Mouse (Mus musculus) forebrain, embryonic 10.5 days (tissue): ENCODE data around the gene Cacna1d. TPM values are rescaled to one million over a fixed set of nuclear protein-coding genes. Genes with fewer than 3 reads are reported as not detected.

Experiments used
- DNase-seq: peaks from one replicate; pipeline ENCODE4 v3.0.0-alpha.2; 2017; ENCODE audit warnings: low spot score; ENCODE audit errors: extremely low spot score
- H3K27ac ChIP-seq: fragments of 300-500 bp; sonication (generic); 2 replicates; pipeline ENCODE4 v1.5.1; 2016; ENCODE audit warnings: mild to moderate bottlenecking
- H3K27me3 ChIP-seq: fragments of 300-500 bp; sonication (generic); 2 replicates; pipeline ENCODE4 v1.6.1; 2016; ENCODE audit warnings: mild to moderate bottlenecking; ENCODE audit not compliant: poor library complexity, severe bottlenecking
- H3K36me3 ChIP-seq: fragments of 300-500 bp; sonication (generic); replicated peaks from 2 replicates; pipeline ENCODE4 v1.6.1; 2016; ENCODE audit warnings: mild to moderate bottlenecking, moderate library complexity
- H3K4me1 ChIP-seq: fragments of 300-500 bp; sonication (generic); 2 replicates; pipeline ENCODE4 v1.6.1; 2016
- H3K4me3 ChIP-seq: fragments of 300-500 bp; sonication (generic); 2 replicates; pipeline ENCODE4 v1.5.1; 2016; ENCODE audit warnings: mild to moderate bottlenecking, moderate library complexity
- H3K9me3 ChIP-seq: fragments of 300-500 bp; sonication (generic); 2 replicates; pipeline ENCODE4 v1.6.1; 2016; ENCODE audit warnings: mild to moderate bottlenecking, moderate library complexity
- WGBS: fragments of 180-500 bp; shearing (Covaris S2); methylation state at CpG from one replicate; pipeline ENCODE4 v1.1.7; 2016; 5-methylcytosine and 5-hydroxymethylcytosine counted together
- polyA plus RNA-seq: library from polyadenylated mRNA; unstranded; fragments of >200 nt; fragmentation: Nextera tagmentation; extraction: Ambion mirVana; gene quantifications from 2 replicates; pipeline ENCODE4 v1.2.1, GENCODE M21; 2016

Gene Cacna1d
- 1.3 TPM in 2 replicates for polyA plus RNA-seq

DNA sequence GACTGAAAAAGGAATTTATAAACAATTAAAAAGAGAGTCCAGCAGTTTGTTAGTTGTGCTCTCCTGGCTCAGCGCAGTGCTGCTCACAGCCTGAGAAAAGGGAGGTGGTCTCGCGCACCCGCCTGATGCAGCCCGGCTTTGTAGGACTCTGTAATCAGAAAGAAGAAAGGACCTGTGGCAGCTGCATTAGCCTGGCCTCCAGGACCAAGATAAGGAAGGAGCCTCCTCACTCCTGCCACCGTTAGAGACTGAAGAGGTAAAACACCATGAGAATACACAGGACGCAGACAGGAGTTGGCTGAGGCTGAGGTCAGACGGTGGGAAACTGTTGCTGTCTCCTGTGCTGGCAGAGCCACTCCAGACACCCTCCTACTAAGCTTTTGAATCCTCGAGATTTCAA, at the start of gene Cacna1d:
Gene Cacna1d, minus strand, starts transcription at position 114 of the 400 bp plus-strand sequence.
- no peaks in the 10 kb centered on the region for H3K9me3 ChIP-seq
- no peaks in the 10 kb centered on the region for H3K27me3 ChIP-seq
- 92% methylated on average over 9 of the region's 9 CpGs for WGBS
- no peak within 1 kb of the TSS for H3K27ac ChIP-seq
- peaks cover 93% of the 10 kb centered on the region for H3K36me3 ChIP-seq
- H3K4me1 ChIP-seq: no peaks in the 10 kb centered on the region
- no peak within 1 kb of the TSS for H3K4me3 ChIP-seq
- no peak for DNase-seq

DNA sequence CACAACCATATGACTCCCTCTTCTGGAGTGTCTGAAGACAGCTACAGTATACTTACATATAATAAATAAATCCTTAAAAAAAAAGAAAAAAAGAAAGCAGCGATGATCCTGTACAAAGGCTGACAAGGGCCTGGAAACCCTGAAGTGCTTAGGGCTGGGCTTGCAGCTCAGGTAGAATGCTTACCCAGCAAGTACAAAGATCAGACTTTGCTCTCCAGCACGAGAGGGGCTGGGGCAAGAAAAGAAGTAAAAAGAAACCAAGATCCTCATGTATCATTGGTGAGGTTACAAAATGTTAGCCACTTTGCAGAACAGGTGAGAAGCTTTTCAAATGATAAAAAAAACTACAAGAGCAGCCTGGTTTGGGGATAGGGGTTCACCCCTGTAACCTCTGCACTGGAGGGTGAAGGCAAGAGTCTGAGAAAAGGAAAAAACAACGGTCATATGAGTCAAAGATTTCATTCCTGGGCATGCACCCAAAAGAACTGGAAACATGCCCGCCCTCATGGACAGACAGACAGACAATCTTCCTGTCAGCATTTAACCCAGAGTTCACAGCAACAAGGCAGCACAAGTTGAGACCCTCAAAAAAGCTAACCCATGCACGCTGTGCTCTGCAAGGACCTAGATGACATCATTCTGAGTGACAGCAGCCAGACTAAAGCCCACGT, 42.7 kb upstream of the Cacna1d start:
- Histone ChIP-seq H3K9me3 (no peaks in the 10 kb centered on the region), H3K27me3 (no peaks in the 10 kb centered on the region), H3K4me1 (peaks cover 8% of the 10 kb centered on the region; the same call in 1 of the 2 replicates), H3K36me3 (peaks cover 5% of the 10 kb centered on the region), H3K27ac (no peak overlapping the region), H3K4me3 (no peak overlapping the region)
- DNase-seq: no peak
- 85% methylated on average over 6 of the region's 6 CpGs for WGBS

DNA sequence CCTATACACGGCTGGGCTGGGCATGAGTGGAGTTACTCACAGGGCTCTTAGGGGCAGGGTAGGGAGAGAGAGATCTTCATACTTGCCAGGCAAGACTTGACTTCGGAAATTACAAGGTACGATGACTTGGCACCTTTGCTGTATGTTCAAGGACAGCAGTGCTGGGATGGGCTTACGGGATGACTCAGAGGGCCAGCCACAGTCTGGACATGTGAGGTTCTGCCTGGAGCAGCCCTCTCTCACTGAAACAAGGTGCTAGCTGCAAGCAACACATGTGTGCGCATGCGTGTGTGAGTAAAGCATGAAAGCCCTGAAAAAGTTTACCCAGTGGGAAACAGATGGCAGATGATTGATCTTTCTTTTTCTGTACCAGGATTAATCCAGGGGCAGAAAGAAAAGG, 40.6 kb upstream of the Cacna1d start:
- no peak overlapping the region for H3K4me3 ChIP-seq
- H3K27ac ChIP-seq: no peak overlapping the region
- no peaks in the 10 kb centered on the region; the same call in 1 of the 2 replicates for H3K9me3 ChIP-seq
- 95% methylated on average over 6 of the region's 6 CpGs for WGBS
- H3K36me3 ChIP-seq: peaks cover 23% of the 10 kb centered on the region
- peaks cover 8% of the 10 kb centered on the region; the same call in 1 of the 2 replicates for H3K4me1 ChIP-seq
- no peak for DNase-seq
- no peaks in the 10 kb centered on the region for H3K27me3 ChIP-seq

DNA sequence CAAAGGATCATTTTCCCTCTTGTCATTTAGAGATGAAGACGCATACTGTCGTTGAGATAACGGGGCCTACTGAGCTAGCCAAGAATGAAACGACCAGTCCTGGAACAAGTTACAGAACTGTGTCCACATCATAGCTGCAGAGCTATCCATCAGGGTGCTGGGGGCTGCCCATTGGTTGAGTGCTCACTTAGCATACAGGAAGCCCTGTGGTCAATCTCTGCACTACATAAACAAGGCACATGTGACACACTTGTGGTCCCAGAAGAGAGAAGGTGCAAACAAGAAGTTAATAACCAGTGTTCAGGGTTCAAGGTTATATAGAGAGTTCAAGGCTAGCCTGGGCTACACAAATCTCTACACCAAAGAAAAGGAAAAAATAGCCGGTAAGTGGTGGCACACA, 40.2 kb upstream of the Cacna1d start:
- Histone ChIP-seq H3K4me1 (peaks cover 8% of the 10 kb centered on the region; the same call in 1 of the 2 replicates), H3K36me3 (peaks cover 28% of the 10 kb centered on the region), H3K4me3 (no peak overlapping the region), H3K27ac (no peak overlapping the region), H3K27me3 (no peaks in the 10 kb centered on the region), H3K9me3 (no peaks in the 10 kb centered on the region; the same call in 1 of the 2 replicates)
- 92% methylated on average over 5 of the region's 5 CpGs for WGBS
- DNase-seq: no peak

DNA sequence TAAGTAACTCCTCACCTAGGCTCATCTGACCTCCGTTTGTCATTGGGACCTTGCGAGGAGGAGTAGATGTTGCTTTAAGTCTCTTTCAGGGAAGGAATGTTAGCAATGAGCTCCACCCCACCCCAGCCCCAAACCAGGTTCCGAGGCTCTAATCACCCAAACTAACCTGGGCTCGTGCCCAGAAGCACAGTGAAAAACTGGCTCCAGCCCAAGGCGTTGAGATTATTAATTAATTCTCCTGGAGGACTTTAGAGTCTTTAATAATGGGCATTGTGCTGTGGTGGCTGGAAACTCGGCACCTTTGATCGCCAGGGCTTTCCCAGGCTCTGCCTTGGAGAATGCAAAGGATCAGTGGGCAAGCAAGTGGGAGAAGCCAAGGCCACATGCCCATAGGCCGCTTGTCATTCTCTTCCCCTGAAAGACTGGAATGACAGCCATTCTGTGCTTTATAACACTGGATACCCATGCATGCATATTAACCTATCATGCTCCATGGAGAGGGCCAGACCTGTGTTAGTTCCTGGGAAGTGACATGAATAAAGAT, 39.5 kb upstream of the Cacna1d start:
- Histone ChIP-seq H3K9me3 (no peaks in the 10 kb centered on the region; the same call in 1 of the 2 replicates), H3K36me3 (peaks cover 34% of the 10 kb centered on the region), H3K27ac (no peak overlapping the region), H3K27me3 (no peaks in the 10 kb centered on the region), H3K4me1 (peaks cover 8% of the 10 kb centered on the region; the same call in 1 of the 2 replicates), H3K4me3 (no peak overlapping the region)
- WGBS: 80% methylated on average over 8 of the region's 8 CpGs
- no peak for DNase-seq

DNA sequence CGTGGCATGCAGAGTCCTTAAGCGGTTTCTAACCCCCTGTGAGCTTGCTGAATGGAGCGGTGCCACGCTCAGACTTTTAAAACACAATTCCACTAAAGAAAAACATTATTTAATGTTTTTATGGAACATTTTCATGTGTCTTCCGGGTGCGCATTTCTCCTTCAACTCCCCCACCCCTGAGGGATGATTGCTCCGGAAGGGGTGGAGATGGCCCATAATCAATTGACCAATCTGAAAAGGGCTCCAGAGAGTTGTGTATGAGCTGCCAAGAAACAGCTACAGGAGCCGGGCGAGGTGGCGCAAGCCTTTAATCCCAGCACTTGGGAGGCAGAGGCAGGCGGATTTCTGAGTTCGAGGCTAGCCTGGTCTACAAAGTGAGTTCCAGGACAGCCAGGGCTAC, 38.2 kb upstream of the Cacna1d start:
- no peaks in the 10 kb centered on the region for H3K27me3 ChIP-seq
- H3K36me3 ChIP-seq: peaks cover 47% of the 10 kb centered on the region
- H3K9me3 ChIP-seq: no peaks in the 10 kb centered on the region; the same call in 1 of the 2 replicates
- no peak overlapping the region for H3K27ac ChIP-seq
- no peak overlapping the region for H3K4me3 ChIP-seq
- H3K4me1 ChIP-seq: peaks cover 8% of the 10 kb centered on the region; the same call in 1 of the 2 replicates
- WGBS: 97% methylated on average over 12 of the region's 12 CpGs
- no peak for DNase-seq

DNA sequence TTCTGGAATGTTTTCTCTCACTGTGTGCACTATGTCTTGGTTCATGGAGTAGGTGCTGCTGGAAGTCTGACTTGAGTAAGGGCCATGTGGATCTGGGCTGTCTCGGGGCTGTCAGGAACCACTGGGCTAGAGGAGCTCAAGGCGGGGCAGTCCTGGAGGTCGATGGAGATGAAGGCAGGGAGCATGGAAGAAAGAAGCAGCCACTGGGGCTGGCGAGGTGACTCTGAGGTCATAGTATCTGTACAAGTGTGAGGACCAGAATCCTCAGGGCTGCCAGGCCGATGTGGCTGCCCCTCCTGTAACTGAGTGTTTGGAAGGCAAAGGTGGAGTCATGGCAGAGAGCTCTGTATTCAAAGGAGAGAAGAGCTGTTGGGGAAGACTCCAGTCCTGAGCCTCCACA, 37.7 kb upstream of the Cacna1d start:
- 90% methylated on average over 5 of the region's 5 CpGs for WGBS
- H3K36me3 ChIP-seq: peaks cover 52% of the 10 kb centered on the region
- no peak for DNase-seq
- H3K27ac ChIP-seq: no peak overlapping the region
- H3K27me3 ChIP-seq: no peaks in the 10 kb centered on the region
- H3K4me3 ChIP-seq: no peak overlapping the region
- peaks cover 8% of the 10 kb centered on the region; the same call in 1 of the 2 replicates for H3K4me1 ChIP-seq
- no peaks in the 10 kb centered on the region; the same call in 1 of the 2 replicates for H3K9me3 ChIP-seq

DNA sequence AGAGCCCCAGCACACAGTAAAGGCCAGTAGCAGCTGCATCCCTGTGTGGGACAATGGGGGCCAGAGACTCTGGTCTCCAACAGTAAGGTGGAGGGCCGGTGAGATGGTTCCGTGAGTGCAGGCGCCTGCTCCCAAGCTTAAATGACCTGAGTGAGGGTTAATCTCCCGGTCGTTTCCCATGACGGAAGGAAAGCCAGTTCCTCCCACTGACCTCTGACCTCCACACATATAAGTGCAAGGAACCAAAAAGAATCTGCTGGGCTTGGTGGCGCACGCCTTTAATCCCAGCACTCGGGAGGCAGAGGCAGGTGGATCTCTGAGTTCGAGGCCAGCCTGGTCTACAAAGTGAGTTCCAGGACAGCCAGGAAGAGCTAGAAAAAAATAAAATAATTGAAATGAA, 37.1 kb upstream of the Cacna1d start:
- Histone ChIP-seq H3K4me3 (no peak overlapping the region), H3K9me3 (no peaks in the 10 kb centered on the region; the same call in 1 of the 2 replicates), H3K4me1 (peaks cover 8% of the 10 kb centered on the region; the same call in 1 of the 2 replicates), H3K36me3 (peaks cover 58% of the 10 kb centered on the region), H3K27me3 (no peaks in the 10 kb centered on the region), H3K27ac (no peak overlapping the region)
- no peak for DNase-seq
- WGBS: 92% methylated on average over 10 of the region's 10 CpGs

DNA sequence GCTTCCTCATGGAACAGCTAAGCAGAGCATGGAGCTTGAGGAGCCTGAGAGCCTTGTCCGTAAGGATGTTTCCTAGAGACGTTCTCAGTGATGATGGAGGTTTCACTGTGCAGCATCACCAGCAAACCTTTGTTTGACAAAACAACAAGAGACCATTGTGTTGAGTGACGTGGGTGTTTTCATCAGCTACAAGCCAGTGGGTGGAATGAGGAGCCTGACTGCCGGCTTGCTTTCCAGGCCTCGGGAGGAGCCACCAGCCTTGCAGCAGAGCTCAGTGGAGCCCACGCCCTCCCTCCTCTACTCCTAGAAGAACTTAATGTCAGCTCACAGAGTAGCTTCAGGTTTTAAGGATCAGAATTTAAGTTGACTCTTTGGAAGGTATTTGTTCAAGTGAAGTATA, 32.1 kb upstream of the Cacna1d start:
- H3K9me3 ChIP-seq: no peaks in the 10 kb centered on the region; the same call in 1 of the 2 replicates
- 88% methylated on average over 6 of the region's 6 CpGs for WGBS
- peaks cover 99% of the 10 kb centered on the region for H3K36me3 ChIP-seq

DNA sequence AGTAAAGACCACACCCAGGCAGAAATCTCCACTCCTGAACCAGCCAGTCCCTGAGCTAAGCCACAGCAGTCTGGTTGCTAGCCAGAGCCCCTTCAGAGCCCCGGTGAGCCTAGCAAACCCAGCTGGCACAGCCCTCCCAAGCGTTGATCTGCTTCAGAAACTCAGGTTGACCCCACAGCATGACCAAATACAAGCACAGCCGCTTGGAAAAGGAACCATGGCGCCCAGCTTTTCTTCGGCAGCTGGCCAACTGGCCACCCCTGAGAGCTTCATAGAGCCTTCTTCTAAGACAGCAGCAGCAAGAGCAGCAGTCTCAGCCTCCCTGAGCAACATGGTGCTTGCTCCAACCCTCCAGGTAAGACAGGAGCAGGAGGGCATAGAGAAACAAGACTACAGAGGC, 28.1 kb upstream of the Cacna1d start:
- WGBS: 95% methylated on average over 5 of the region's 5 CpGs
- DNase-seq: no peak
- no peak overlapping the region for H3K27ac ChIP-seq
- H3K4me1 ChIP-seq: no peaks in the 10 kb centered on the region
- H3K4me3 ChIP-seq: no peak overlapping the region
- H3K27me3 ChIP-seq: no peaks in the 10 kb centered on the region
- H3K36me3 ChIP-seq: peaks cover 94% of the 10 kb centered on the region
- no peaks in the 10 kb centered on the region for H3K9me3 ChIP-seq

More for the DNA sequence above, 32.1 kb upstream of the Cacna1d start:
- Histone ChIP-seq H3K4me3 (no peak overlapping the region), H3K4me1 (no peaks in the 10 kb centered on the region), H3K27ac (no peak overlapping the region), H3K27me3 (no peaks in the 10 kb centered on the region)
- no peak for DNase-seq

DNA sequence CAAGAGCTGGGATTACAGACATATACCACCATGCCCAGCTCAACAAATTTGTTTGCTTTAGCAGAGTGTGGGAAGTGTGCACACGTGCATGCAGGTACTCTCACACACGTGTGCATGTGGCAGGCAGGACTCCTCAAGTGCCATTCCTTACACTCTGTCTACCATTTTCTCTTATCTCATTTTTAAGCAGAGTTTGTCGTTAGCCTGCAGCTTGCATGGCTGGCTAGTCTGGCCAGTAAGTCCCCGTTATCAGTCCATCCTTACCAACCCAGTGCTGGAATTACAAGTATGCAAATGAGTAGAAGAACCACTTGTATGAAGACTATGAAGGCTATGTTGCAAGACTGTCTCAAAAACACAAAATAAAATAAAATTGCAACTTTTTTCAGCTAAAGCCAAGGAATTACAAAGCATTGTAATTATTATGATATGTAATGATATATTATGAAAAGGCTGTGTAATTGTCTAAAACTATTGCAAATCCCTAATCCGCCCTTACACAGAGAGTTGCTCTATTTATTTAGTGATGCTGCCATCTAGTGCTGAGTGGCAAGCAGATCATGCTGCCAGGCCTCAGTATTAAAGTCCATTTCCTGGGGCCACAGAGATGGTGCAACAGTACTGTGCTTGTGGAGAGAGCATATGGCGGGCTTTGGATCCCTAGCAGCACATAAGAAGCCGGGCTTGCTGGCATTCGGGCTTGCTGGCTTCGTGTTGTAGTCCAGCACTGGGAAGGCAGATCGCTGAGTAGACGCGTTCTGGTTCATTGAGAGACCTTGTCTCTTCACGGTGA, 24.9 kb upstream of the Cacna1d start:
- no peaks in the 10 kb centered on the region for H3K9me3 ChIP-seq
- WGBS: 91% methylated on average over 13 of the region's 13 CpGs
- no peak for DNase-seq
- no peaks in the 10 kb centered on the region for H3K4me1 ChIP-seq
- peaks cover 94% of the 10 kb centered on the region for H3K36me3 ChIP-seq
- H3K27me3 ChIP-seq: no peaks in the 10 kb centered on the region
- H3K4me3 ChIP-seq: no peak overlapping the region
- no peak overlapping the region for H3K27ac ChIP-seq

DNA sequence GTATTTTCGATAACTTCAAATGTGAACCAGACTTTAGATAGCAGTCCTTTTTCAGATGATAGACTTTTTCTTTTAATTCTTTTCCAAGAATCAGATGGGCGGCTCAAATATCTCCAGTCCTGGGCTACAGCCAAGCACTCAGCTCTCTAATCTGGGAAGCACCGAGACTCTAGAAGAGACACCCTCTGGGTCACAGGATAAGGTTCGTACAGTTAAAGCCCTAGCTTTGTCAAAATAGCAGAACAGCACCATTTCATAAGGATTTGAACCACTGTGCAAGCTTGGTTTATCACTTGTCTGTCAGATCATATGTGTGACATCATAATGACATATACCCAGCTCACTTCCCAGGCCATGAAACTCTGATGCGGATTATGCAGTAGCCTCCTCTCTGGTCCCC, 21.6 kb upstream of the Cacna1d start:
- Histone ChIP-seq H3K36me3 (peaks cover 91% of the 10 kb centered on the region), H3K4me3 (no peak overlapping the region), H3K9me3 (no peaks in the 10 kb centered on the region), H3K27ac (no peak overlapping the region), H3K4me1 (no peaks in the 10 kb centered on the region), H3K27me3 (no peaks in the 10 kb centered on the region)
- no peak for DNase-seq
- WGBS: 90% methylated on average over 5 of the region's 5 CpGs
